Mouse (Mus musculus) liver, embryonic 11.5 days (tissue): ENCODE measurements around the gene Rem1. TPM values are rescaled to one million over a fixed set of nuclear protein-coding genes. Genes with fewer than 3 reads are reported as not detected.
A peak's percentile ranks its signal among the peaks of the same experiment; 100 is the strongest.

Source experiments
- ATAC-seq: fragments of 200-750 bp; cut with Nextera tagmentation; replicated peaks from 2 replicates; pipeline ENCODE4 v1.8.0; 2017; ENCODE audit warnings: moderate number of reproducible peaks, mild to moderate bottlenecking, moderate TSS enrichment, moderate library complexity; ENCODE audit not compliant: low FRiP score
- DNase-seq: peaks from one replicate; pipeline ENCODE4 v3.0.0-alpha.2; 2017; ENCODE audit warnings: low spot score
- H3K27ac ChIP-seq: fragments of 300-500 bp; sonication (generic); 2 replicates; pipeline ENCODE4 v1.5.1; 2014; ENCODE audit warnings: mild to moderate bottlenecking, low read depth, low read length, control low read depth
- H3K27me3 ChIP-seq: fragments of 300-500 bp; sonication (generic); replicated peaks from 2 replicates; pipeline ENCODE4 v1.6.1; 2014; ENCODE audit warnings: low read length, mixed read lengths; ENCODE audit not compliant: control insufficient read depth, insufficient read depth
- H3K36me3 ChIP-seq: fragments of 300-500 bp; sonication (generic); 2 replicates; pipeline ENCODE4 v1.6.1; 2014; ENCODE audit warnings: mild to moderate bottlenecking, low read length, moderate library complexity, mixed read lengths; ENCODE audit not compliant: control insufficient read depth, insufficient read depth
- H3K4me1 ChIP-seq: fragments of 300-500 bp; sonication (generic); replicated peaks from 2 replicates; pipeline ENCODE4 v1.6.1; 2014; ENCODE audit warnings: low read length, mixed read lengths; ENCODE audit not compliant: control insufficient read depth, insufficient read depth
- H3K4me2 ChIP-seq: fragments of 300-500 bp; sonication (generic); 2 replicates; pipeline ENCODE4 v1.6.1; 2014; ENCODE audit warnings: mild to moderate bottlenecking, control low read depth, moderate library complexity
- H3K4me3 ChIP-seq: fragments of 300-500 bp; sonication (generic); 2 replicates; pipeline ENCODE4 v1.5.1; 2014; ENCODE audit warnings: low read depth, low read length, control low read depth
- H3K9ac ChIP-seq: fragments of 300-500 bp; sonication (generic); 2 replicates; pipeline ENCODE4 v1.6.1; 2014; ENCODE audit warnings: low read depth, low read length, control low read depth
- H3K9me3 ChIP-seq: fragments of 300-500 bp; sonication (generic); 2 replicates; pipeline ENCODE4 v1.6.1; 2016; ENCODE audit warnings: low read length, inconsistent platforms, mixed read lengths; ENCODE audit not compliant: control insufficient read depth
- WGBS: fragments of 180-500 bp; shearing (Covaris S2); extraction: QIAGEN DNeasy Blood & Tissue Kit; methylation state at CpG from one replicate; pipeline ENCODE4 v1.1.7; 2014; 5-methylcytosine and 5-hydroxymethylcytosine counted together
- polyA plus RNA-seq: library from polyadenylated mRNA; unstranded; fragments of >200 nt; fragmentation: Nextera tagmentation; extraction: Ambion mirVana; gene quantifications from 2 replicates; pipeline ENCODE4 v1.2.1, GENCODE M21; 2014

Rem1 gene
- polyA plus RNA-seq, 1 experiment from 2014 or later = 1.6 TPM

- ATAC-seq (no peak), DNase-seq (no peak)
- H3K9ac ChIP-seq = no peak overlapping the region
- H3K9me3 ChIP-seq = no peaks in the 10 kb centered on the region
- peaks cover 20% of the 10 kb centered on the region for H3K27me3 ChIP-seq
- H3K27ac ChIP-seq = no peak overlapping the region
- 73% methylated on average over 13 of the region's 13 CpGs for WGBS
- H3K4me3 ChIP-seq = no peak overlapping the region
- H3K4me2 ChIP-seq = no peak overlapping the region
- 0 out of 2 replicates have a peak, but pooled peaks cover 6% of the 10 kb centered on the region for H3K4me1 ChIP-seq
- no peaks in the 10 kb centered on the region for H3K36me3 ChIP-seq
These were observed 4.6 kb upstream of the Rem1 start for GRCm38 (mm10) chr2:152622151-152622550.

GRCm38 (mm10) chr2:152622953-152623352 is 3.8 kb upstream of the Rem1 start, which contains the start of gene Defb25:
Gene Defb25 (minus strand): TSS chr2:152623053.
- ATAC-seq (no peak), DNase-seq (no peak)
- no peak within 1 kb of the TSS for H3K4me2 ChIP-seq
- no peaks in the 10 kb centered on the region for H3K9me3 ChIP-seq
- no peaks in the 10 kb centered on the region for H3K36me3 ChIP-seq
- H3K4me1 ChIP-seq = 0 out of 2 replicates have a peak, but pooled peaks cover 9% of the 10 kb centered on the region
- H3K9ac ChIP-seq = no peak within 1 kb of the TSS
- no peak within 1 kb of the TSS for H3K4me3 ChIP-seq
- H3K27me3 ChIP-seq = peaks cover 28% of the 10 kb centered on the region
- no peak within 1 kb of the TSS for H3K27ac ChIP-seq
- WGBS = 75% methylated on average over 7 of the region's 7 CpGs

GRCm38 (mm10) chr2:152624566-152624965 is 2.2 kb upstream of the Rem1 start:
- Histone ChIP-seq H3K36me3 (no peaks in the 10 kb centered on the region), H3K9ac (no peak overlapping the region), H3K4me2 (no peak overlapping the region), H3K4me1 (0 out of 2 replicates have a peak, but pooled peaks cover 9% of the 10 kb centered on the region), H3K27ac (no peak overlapping the region), H3K4me3 (no peak overlapping the region), H3K27me3 (peaks cover 42% of the 10 kb centered on the region), H3K9me3 (no peaks in the 10 kb centered on the region)
- ATAC-seq (no peak), DNase-seq (no peak)
- WGBS = 81% methylated on average over 2 of the region's 2 CpGs

- peaks cover 42% of the 10 kb centered on the region for H3K27me3 ChIP-seq
- WGBS = 14% methylated on average over 1 of the region's 1 CpGs
- no peak overlapping the region for H3K4me2 ChIP-seq
- H3K9me3 ChIP-seq = no peaks in the 10 kb centered on the region
- H3K27ac ChIP-seq = no peak overlapping the region
- DNase-seq = no peak
- 0 out of 2 replicates have a peak, but pooled peaks cover 9% of the 10 kb centered on the region for H3K4me1 ChIP-seq
- no peak for ATAC-seq
- H3K9ac ChIP-seq = no peak overlapping the region
- no peak overlapping the region for H3K4me3 ChIP-seq
- no peaks in the 10 kb centered on the region for H3K36me3 ChIP-seq
These were observed 1.5 kb upstream of the Rem1 start for GRCm38 (mm10) chr2:152625256-152625655.

- no peak overlapping the region for H3K4me3 ChIP-seq
- no peaks in the 10 kb centered on the region for H3K36me3 ChIP-seq
- no peak overlapping the region for H3K27ac ChIP-seq
- no peak for ATAC-seq
- H3K4me1 ChIP-seq = 0 out of 2 replicates have a peak, but pooled peaks cover 9% of the 10 kb centered on the region
- DNase-seq = no peak
- no peak overlapping the region for H3K9ac ChIP-seq
- peaks cover 43% of the 10 kb centered on the region for H3K27me3 ChIP-seq
- no peaks in the 10 kb centered on the region for H3K9me3 ChIP-seq
- 47% methylated on average over 17 of the region's 17 CpGs for WGBS
- H3K4me2 ChIP-seq = no peak overlapping the region
These were observed 1.3 kb downstream of the Rem1 start for GRCm38 (mm10) chr2:152628066-152628465.

GRCm38 (mm10) chr2:152629239-152629638 is 2.5 kb downstream of the Rem1 start:
- H3K4me1 ChIP-seq = 0 out of 2 replicates have a peak, but pooled peaks cover 9% of the 10 kb centered on the region
- H3K9me3 ChIP-seq = no peaks in the 10 kb centered on the region
- H3K27me3 ChIP-seq = peaks cover 43% of the 10 kb centered on the region
- H3K4me2 ChIP-seq = no peak overlapping the region
- no peaks in the 10 kb centered on the region for H3K36me3 ChIP-seq
- no peak overlapping the region for H3K9ac ChIP-seq
- 61% methylated on average over 3 of the region's 3 CpGs for WGBS
- no peak overlapping the region for H3K4me3 ChIP-seq
- no peak overlapping the region for H3K27ac ChIP-seq
- no peak for ATAC-seq
- DNase-seq = no peak

GRCm38 (mm10) chr2:152629904-152630303 is 3.2 kb downstream of the Rem1 start:
- Histone ChIP-seq H3K4me3 (no peak overlapping the region), H3K4me1 (0 out of 2 replicates have a peak, but pooled peaks cover 9% of the 10 kb centered on the region), H3K27ac (no peak overlapping the region), H3K9ac (no peak overlapping the region), H3K9me3 (no peaks in the 10 kb centered on the region), H3K36me3 (no peaks in the 10 kb centered on the region), H3K27me3 (peaks cover 46% of the 10 kb centered on the region), H3K4me2 (no peak overlapping the region)
- no peak for ATAC-seq
- no peak for DNase-seq
- 73% methylated on average over 6 of the region's 6 CpGs for WGBS

- H3K27me3 ChIP-seq = peaks cover 17% of the 10 kb centered on the region
- H3K4me1 ChIP-seq = no peaks in the 10 kb centered on the region
- no peak overlapping the region for H3K27ac ChIP-seq
- no peak for ATAC-seq
- no peak for DNase-seq
- 35% methylated on average over 17 of the region's 17 CpGs for WGBS
- no peaks in the 10 kb centered on the region for H3K36me3 ChIP-seq
- no peak overlapping the region for H3K4me3 ChIP-seq
- no peak overlapping the region for H3K9ac ChIP-seq
- no peaks in the 10 kb centered on the region for H3K9me3 ChIP-seq
- H3K4me2 ChIP-seq = peak overlapping the region; percentile 26; the same call in 1 of the 2 replicates
These were observed 6.6 kb downstream of the Rem1 start for GRCm38 (mm10) chr2:152633334-152633733.

GRCm38 (mm10) chr2:152634311-152634710 is 7.6 kb downstream of the Rem1 start:
- Histone ChIP-seq H3K9me3 (no peaks in the 10 kb centered on the region), H3K36me3 (no peaks in the 10 kb centered on the region), H3K27me3 (peaks cover 7% of the 10 kb centered on the region; the same call in 1 of the 2 replicates), H3K4me1 (no peaks in the 10 kb centered on the region), H3K9ac (no peak overlapping the region), H3K4me2 (no peak overlapping the region), H3K4me3 (no peak overlapping the region), H3K27ac (no peak overlapping the region)
- WGBS = 58% methylated on average over 29 of the region's 29 CpGs
- ATAC-seq = no peak
- DNase-seq = no peak
